Mouse (Mus musculus): ENCODE measurements at regions not wholly inside any gene's neighbourhood (a gene's known extent, or its start where the extent isn't known, plus 50 kb on each side); places are given as distances from the start of the nearest gene placed in this dataset.

- peaks cover 40% of the 10 kb centered on the region for H3K27me3 ChIP-seq
- WGBS: 36% methylated on average over 5 of the region's 5 CpGs
- no peak for ATAC-seq (ENCODE audit: low FRiP score, low read depth)
- no peaks in the 10 kb centered on the region for H3K9me3 ChIP-seq
- H3K9ac ChIP-seq (replicated peaks): no peak overlapping the region
- peaks cover 17% of the 10 kb centered on the region for H3K4me1 ChIP-seq
- H3K4me2 ChIP-seq (replicated peaks): no peak overlapping the region
- H3K27ac ChIP-seq (replicated peaks): no peak overlapping the region
- H3K36me3 ChIP-seq: no peaks in the 10 kb centered on the region
- H3K4me3 ChIP-seq: no peak overlapping the region
Measured at GRCm38 (mm10) chr16:29775879-29776278, 196.7 kb downstream of the Opa1 start.

GRCm38 (mm10) chr16:29782441-29782840, 203.3 kb downstream of the Opa1 start:
- no peak for ATAC-seq (ENCODE audit: low FRiP score, low read depth)

GRCm38 (mm10) chr16:29785114-29785513, 206.0 kb downstream of the Opa1 start:
- H3K27ac ChIP-seq (replicated peaks): no peak overlapping the region
- no peak overlapping the region for H3K4me3 ChIP-seq
- ATAC-seq (ENCODE audit: low FRiP score, low read depth): no peak
- H3K36me3 ChIP-seq: no peaks in the 10 kb centered on the region
- H3K9ac ChIP-seq (replicated peaks): no peak overlapping the region
- H3K27me3 ChIP-seq: peaks cover 16% of the 10 kb centered on the region
- 0 out of 2 replicates have a peak, but pooled peaks cover 5% of the 10 kb centered on the region for H3K9me3 ChIP-seq
- no peaks in the 10 kb centered on the region for H3K4me1 ChIP-seq
- H3K4me2 ChIP-seq (replicated peaks): no peak overlapping the region
- WGBS: 100% methylated on average over 3 of the region's 3 CpGs

More at GRCm38 (mm10) chr16:29782441-29782840, 203.3 kb downstream of the Opa1 start:
- Histone ChIP-seq H3K36me3 (no peaks in the 10 kb centered on the region), H3K4me2 (replicated peaks) (no peak overlapping the region), H3K9me3 (0 out of 2 replicates have a peak, but pooled peaks cover 5% of the 10 kb centered on the region), H3K4me3 (no peak overlapping the region), H3K9ac (replicated peaks) (no peak overlapping the region), H3K27me3 (peaks cover 13% of the 10 kb centered on the region; the same call in 1 of the 2 replicates), H3K4me1 (no peaks in the 10 kb centered on the region), H3K27ac (replicated peaks) (no peak overlapping the region)
- WGBS: 87% methylated on average over 4 of the region's 4 CpGs

GRCm38 (mm10) chr16:29786540-29786939, 207.4 kb downstream of the Opa1 start:
- Histone ChIP-seq H3K4me1 (no peaks in the 10 kb centered on the region), H3K27ac (replicated peaks) (no peak overlapping the region), H3K9me3 (0 out of 2 replicates have a peak, but pooled peaks cover 5% of the 10 kb centered on the region), H3K4me3 (no peak overlapping the region), H3K9ac (replicated peaks) (no peak overlapping the region), H3K27me3 (peaks cover 14% of the 10 kb centered on the region), H3K4me2 (replicated peaks) (no peak overlapping the region), H3K36me3 (no peaks in the 10 kb centered on the region)
- 89% methylated on average over 8 of the region's 8 CpGs for WGBS
- no peak for ATAC-seq (ENCODE audit: low FRiP score, low read depth)

GRCm38 (mm10) chr16:29787633-29788511, 208.7 kb downstream of the Opa1 start:
- H3K9me3 ChIP-seq: 0 out of 2 replicates have a peak, but pooled peaks cover 5% of the 10 kb centered on the region
- ATAC-seq (ENCODE audit: low FRiP score, low read depth): no peak

GRCm38 (mm10) chr16:29790064-29790463, 210.9 kb downstream of the Opa1 start:
- Histone ChIP-seq H3K9ac (replicated peaks) (no peak overlapping the region), H3K27me3 (peaks cover 15% of the 10 kb centered on the region), H3K27ac (replicated peaks) (no peak overlapping the region), H3K9me3 (0 out of 2 replicates have a peak, but pooled peaks cover 4% of the 10 kb centered on the region), H3K36me3 (no peaks in the 10 kb centered on the region), H3K4me3 (no peak overlapping the region), H3K4me2 (replicated peaks) (no peak overlapping the region), H3K4me1 (no peaks in the 10 kb centered on the region)
- no peak for ATAC-seq (ENCODE audit: low FRiP score, low read depth)
- WGBS: 91% methylated on average over 3 of the region's 3 CpGs

More at GRCm38 (mm10) chr16:29787633-29788511, 208.7 kb downstream of the Opa1 start:
- no peak overlapping the region for H3K27ac ChIP-seq (replicated peaks)
- no peak overlapping the region for H3K4me2 ChIP-seq (replicated peaks)
- H3K27me3 ChIP-seq: peaks cover 14% of the 10 kb centered on the region
- H3K4me1 ChIP-seq: no peaks in the 10 kb centered on the region
- no peak overlapping the region for H3K9ac ChIP-seq (replicated peaks)
- WGBS: 80% methylated on average over 5 of the region's 5 CpGs
- H3K36me3 ChIP-seq: no peaks in the 10 kb centered on the region
- no peak overlapping the region for H3K4me3 ChIP-seq

GRCm38 (mm10) chr16:29799250-29799649, 220.1 kb downstream of the Opa1 start:
- H3K4me1 ChIP-seq: peaks cover 19% of the 10 kb centered on the region
- no peak overlapping the region for H3K4me3 ChIP-seq
- no peak overlapping the region for H3K27ac ChIP-seq (replicated peaks)
- 66% methylated on average over 3 of the region's 3 CpGs for WGBS
- H3K9me3 ChIP-seq: no peaks in the 10 kb centered on the region
- no peaks in the 10 kb centered on the region for H3K36me3 ChIP-seq
- H3K27me3 ChIP-seq: peaks cover 53% of the 10 kb centered on the region
- H3K9ac ChIP-seq (replicated peaks): no peak overlapping the region
- no peak for ATAC-seq (ENCODE audit: low FRiP score, low read depth)
- H3K4me2 ChIP-seq (replicated peaks): no peak overlapping the region

- H3K4me3 ChIP-seq: no peak overlapping the region
- no peaks in the 10 kb centered on the region for H3K36me3 ChIP-seq
- peaks cover 19% of the 10 kb centered on the region for H3K4me1 ChIP-seq
- H3K9me3 ChIP-seq: no peaks in the 10 kb centered on the region
- H3K27me3 ChIP-seq: peaks cover 56% of the 10 kb centered on the region
- H3K27ac ChIP-seq (replicated peaks): no peak overlapping the region
- no peak overlapping the region for H3K9ac ChIP-seq (replicated peaks)
- no peak overlapping the region for H3K4me2 ChIP-seq (replicated peaks)
- no peak for ATAC-seq (ENCODE audit: low FRiP score, low read depth)
- 84% methylated on average over 3 of the region's 3 CpGs for WGBS
Measured at GRCm38 (mm10) chr16:29799893-29800292, 220.8 kb downstream of the Opa1 start.

GRCm38 (mm10) chr16:29800457-29800856, 221.3 kb downstream of the Opa1 start:
- Histone ChIP-seq H3K4me2 (replicated peaks) (no peak overlapping the region), H3K27me3 (peaks cover 56% of the 10 kb centered on the region), H3K9me3 (no peaks in the 10 kb centered on the region), H3K36me3 (no peaks in the 10 kb centered on the region), H3K4me1 (peaks cover 19% of the 10 kb centered on the region), H3K27ac (replicated peaks) (no peak overlapping the region), H3K9ac (replicated peaks) (no peak overlapping the region), H3K4me3 (no peak overlapping the region)
- WGBS: 18% methylated on average over 2 of the region's 2 CpGs
- ATAC-seq (ENCODE audit: low FRiP score, low read depth): 0 out of 2 replicates have a peak, but pooled peaks have one; percentile 19

GRCm38 (mm10) chr16:29802085-29802484, 223.0 kb downstream of the Opa1 start:
- H3K9ac ChIP-seq (replicated peaks): no peak overlapping the region
- H3K9me3 ChIP-seq: no peaks in the 10 kb centered on the region
- no peak overlapping the region for H3K27ac ChIP-seq (replicated peaks)
- peaks cover 18% of the 10 kb centered on the region for H3K4me1 ChIP-seq
- no peak for ATAC-seq (ENCODE audit: low FRiP score, low read depth)
- H3K4me3 ChIP-seq: no peak overlapping the region
- no peaks in the 10 kb centered on the region for H3K36me3 ChIP-seq
- 92% methylated on average over 7 of the region's 7 CpGs for WGBS
- H3K4me2 ChIP-seq (replicated peaks): no peak overlapping the region
- H3K27me3 ChIP-seq: peaks cover 53% of the 10 kb centered on the region

- H3K36me3 ChIP-seq: no peaks in the 10 kb centered on the region
- H3K9ac ChIP-seq (replicated peaks): no peak overlapping the region
- peaks cover 51% of the 10 kb centered on the region for H3K27me3 ChIP-seq
- H3K27ac ChIP-seq (replicated peaks): no peak overlapping the region
- H3K4me2 ChIP-seq (replicated peaks): no peak overlapping the region
- ATAC-seq (ENCODE audit: low FRiP score, low read depth): no peak
- H3K9me3 ChIP-seq: no peaks in the 10 kb centered on the region
- no peak overlapping the region for H3K4me3 ChIP-seq
- H3K4me1 ChIP-seq: peaks cover 13% of the 10 kb centered on the region
- 54% methylated on average over 6 of the region's 6 CpGs for WGBS
Measured at GRCm38 (mm10) chr16:29802603-29803002, 223.5 kb downstream of the Opa1 start.

- Histone ChIP-seq H3K27ac (replicated peaks) (no peak overlapping the region), H3K4me2 (replicated peaks) (no peak overlapping the region), H3K9ac (replicated peaks) (no peak overlapping the region), H3K36me3 (no peaks in the 10 kb centered on the region), H3K9me3 (no peaks in the 10 kb centered on the region), H3K27me3 (peaks cover 61% of the 10 kb centered on the region), H3K4me3 (no peak overlapping the region), H3K4me1 (peaks cover 3% of the 10 kb centered on the region)
- WGBS: 63% methylated on average over 5 of the region's 5 CpGs
- no peak for ATAC-seq (ENCODE audit: low FRiP score, low read depth)
Measured at GRCm38 (mm10) chr16:29807859-29808258, 228.7 kb downstream of the Opa1 start.
